Comparison of ENCODE assay signal across 19 mouse cellular contexts in the genomic region with DNA sequence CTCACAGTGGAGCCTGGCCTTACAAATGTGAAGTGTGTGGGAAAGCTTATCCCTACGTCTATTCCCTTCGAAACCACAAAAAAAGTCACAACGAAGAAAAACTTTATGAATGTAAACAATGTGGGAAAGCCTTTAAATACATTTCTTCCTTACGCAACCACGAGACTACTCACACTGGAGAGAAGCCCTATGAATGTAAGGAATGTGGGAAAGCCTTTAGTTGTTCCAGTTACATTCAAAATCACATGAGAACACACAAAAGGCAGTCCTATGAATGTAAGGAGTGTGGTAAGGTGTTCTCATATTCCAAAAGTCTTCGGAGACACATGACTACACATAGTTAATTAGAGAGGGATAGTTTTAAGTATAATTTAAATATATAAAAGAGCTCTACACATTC. TPM values are rescaled to one million over a fixed set of nuclear protein-coding genes. Genes with fewer than 3 reads are reported as not detected.
DNase-seq lines count a peak whose midpoint lies in the region; ATAC-seq and TF ChIP-seq lines count a peak whose summit lies in the region.
"Had no signal": no experiment of that assay in that cellular context is flagged by ENCODE, and none has a peak within 500 bp of the region (broad histone marks: within the 10 kb centered on the region; RNA-seq: fewer than 3 reads in every experiment).

No protein-coding gene starts in this region.

- no peak overlapping the region for H3K9ac ChIP-seq in lung, postnatal 0 days (replicated peaks; ENCODE audit: low read depth)
- H3K9ac ChIP-seq in hindbrain, embryonic 11.5 days (ENCODE audit: low read depth, low read length): no peak overlapping the region
- H3K9ac ChIP-seq: forebrain, embryonic 13.5 days; forebrain, postnatal 0 days; hindbrain, embryonic 13.5 days had no signal

- DNase-seq in lung, postnatal 0 days (ENCODE audit: low spot score): peak; percentile 64
- DNase-seq in lung, postnatal 14 days: no peak
- peak; percentile 73 for DNase-seq in Muller cell, postnatal 12 days (ENCODE audit: inconsistent ontology term)
- no peak for DNase-seq in left cerebral cortex, postnatal 36 days (ENCODE audit: low spot score in 2 of 2)
- DNase-seq in hindbrain, embryonic 11.5 days (ENCODE audit: low spot score): no peak
- DNase-seq: adrenal gland, adult 2 months; adrenal gland, postnatal 25 days; B cell, adult 2 months; cerebellum, adult 18-20 months; cerebellum, adult 9-11 months; cerebellum, postnatal 36 days; gastrocnemius, postnatal 14 days; heart, postnatal 10 days; heart, postnatal 4 days had no signal

- no peak overlapping the region for H3K4me2 ChIP-seq in lung, postnatal 0 days (replicated peaks; ENCODE audit: low read depth, low read length)
- H3K4me2 ChIP-seq in hindbrain, embryonic 11.5 days (replicated peaks; ENCODE audit: low read depth, low read length): no peak overlapping the region
- H3K4me2 ChIP-seq: forebrain, embryonic 13.5 days; hindbrain, embryonic 13.5 days had no signal

- H3K36me3 ChIP-seq in lung, postnatal 0 days (ENCODE audit: insufficient read depth, low read length): 0 out of 2 replicates have a peak, but pooled peaks cover 5% of the 10 kb centered on the region
- H3K36me3 ChIP-seq in hindbrain, embryonic 11.5 days (ENCODE audit: control insufficient read depth, insufficient read depth, low read length): peaks cover 17% of the 10 kb centered on the region

- intact Hi-C loops in left cerebral cortex, postnatal 36 days (cut with DNase I): no loop called here

- H3K27me3 ChIP-seq in lung, postnatal 0 days (replicated peaks; ENCODE audit: insufficient read depth, low read length): no peaks in the 10 kb centered on the region
- no peaks in the 10 kb centered on the region for H3K27me3 ChIP-seq in hindbrain, embryonic 11.5 days (ENCODE audit: control insufficient read depth, insufficient read depth, low read length)
- H3K27me3 ChIP-seq: forebrain, embryonic 13.5 days; hindbrain, embryonic 13.5 days had no signal

- TF ChIP-seq CTCF in lung, postnatal 0 days (IDR thresholded peaks at IDR 0.05): no peak
- TF ChIP-seq CTCF in embryonic fibroblast, embryonic 13.5 days (IDR thresholded peaks at IDR 0.05; ENCODE audit: borderline replicate concordance, insufficient read depth, low read length): no peak

- H3K9me3 ChIP-seq in lung, postnatal 0 days (ENCODE audit: low read length): no peaks in the 10 kb centered on the region
- H3K9me3 ChIP-seq in hindbrain, embryonic 11.5 days (ENCODE audit: control insufficient read depth, low read length): peaks cover 2% of the 10 kb centered on the region; the same call in 1 of the 2 replicates

- peak; percentile 78 for ATAC-seq in lung, postnatal 0 days
- ATAC-seq in hindbrain, embryonic 11.5 days (ENCODE audit: low FRiP score): no peak
- ATAC-seq: forebrain, embryonic 13.5 days; hindbrain, postnatal 0 days had no signal

- no peaks in the 10 kb centered on the region for H3K4me1 ChIP-seq in lung, postnatal 0 days (ENCODE audit: insufficient read depth, low read depth, low read length)
- H3K4me1 ChIP-seq in embryonic fibroblast, embryonic 13.5 days (ENCODE audit: control insufficient read depth, insufficient read depth, low read length): peaks cover 9% of the 10 kb centered on the region; the same call in 1 of the 2 replicates
- H3K4me1 ChIP-seq in hindbrain, embryonic 11.5 days (replicated peaks; ENCODE audit: control insufficient read depth, insufficient read depth, low read length): no peaks in the 10 kb centered on the region
- H3K4me1 ChIP-seq: forebrain, embryonic 13.5 days; hindbrain, embryonic 13.5 days had no signal

- no peak overlapping the region for H3K4me3 ChIP-seq in lung, postnatal 0 days (ENCODE audit: low read depth, low read length)
- no peak overlapping the region for H3K4me3 ChIP-seq in embryonic fibroblast, embryonic 13.5 days (ENCODE audit: insufficient read depth, low read length)
- H3K4me3 ChIP-seq in hindbrain, embryonic 11.5 days (ENCODE audit: low read depth, low read length): no peak overlapping the region
- H3K4me3 ChIP-seq: forebrain, embryonic 13.5 days; hindbrain, embryonic 13.5 days had no signal

- peak; percentile 31; the same call in 1 of the 2 replicates for TF ChIP-seq EP300 in lung, postnatal 0 days (IDR thresholded peaks at IDR 0.05)

- peak overlapping the region; percentile 49 for H3K27ac ChIP-seq in lung, postnatal 0 days (ENCODE audit: low read length)
- H3K27ac ChIP-seq in embryonic fibroblast, embryonic 13.5 days (ENCODE audit: insufficient read depth, low read length): peak overlapping the region; percentile 77
- no peak overlapping the region for H3K27ac ChIP-seq in hindbrain, embryonic 11.5 days (ENCODE audit: low read depth, low read length)
- H3K27ac ChIP-seq: forebrain, embryonic 13.5 days; hindbrain, embryonic 13.5 days; hindbrain, postnatal 0 days had no signal

- TF ChIP-seq POLR2A in embryonic fibroblast, embryonic 13.5 days (IDR thresholded peaks at IDR 0.05; ENCODE audit: low read depth, low read length): no peak

- 44% methylated on average over 6 of the region's 6 CpGs for WGBS in lung, postnatal 0 days
- WGBS in hindbrain, embryonic 11.5 days: 96% methylated on average over 6 of the region's 6 CpGs

RNA-seq across cellular contexts. Expression of a gene that starts 17.8 kb away (rescaled TPM):
- polyA plus RNA-seq in lung, postnatal 0 days (2015; fragmentation: Nextera tagmentation; extraction: Ambion mirVana): 12.3 and 12.8 TPM in 2 replicates
- polyA plus RNA-seq in embryonic fibroblast, embryonic 13.5 days (2011; ENCODE audit: insufficient read length, low read depth, missing spikeins): 11.1 and 12.5 TPM in 2 replicates
- total RNA-seq in left cerebral cortex, postnatal 36 days (2021): 10 to 100 TPM; 13.5 to 18.7 TPM
- polyA plus RNA-seq in hindbrain, embryonic 11.5 days (2014; fragmentation: Nextera tagmentation; extraction: Ambion mirVana): 21.4 and 27.0 TPM in 2 replicates

RNA-seq across cellular contexts. Expression of a gene that starts 40.8 kb away (rescaled TPM):
- 9.4 and 11.2 TPM in 2 replicates for polyA plus RNA-seq in lung, postnatal 0 days (2015; fragmentation: Nextera tagmentation; extraction: Ambion mirVana)
- polyA plus RNA-seq in embryonic fibroblast, embryonic 13.5 days (2011; ENCODE audit: insufficient read length, low read depth, missing spikeins): not detected in 2 replicates
- total RNA-seq in left cerebral cortex, postnatal 36 days (2021): not detected
- 0.56 and 0.94 TPM in 2 replicates for polyA plus RNA-seq in hindbrain, embryonic 11.5 days (2014; fragmentation: Nextera tagmentation; extraction: Ambion mirVana)
- total RNA-seq: forebrain, postnatal 0 days; hindbrain, postnatal 0 days had no signal

Comparison
In these comparisons a context has a peak if more than half of its experiments do, and no peak if none do; other contexts are left out.
1. DNase-seq: peak in lung, postnatal 0 days (single experiment) and Muller cell, postnatal 12 days (single experiment); none in lung, postnatal 14 days (single experiment), left cerebral cortex, postnatal 36 days (0 of 2) and hindbrain, embryonic 11.5 days (single experiment).